Mouse (Mus musculus): ENCODE data around the gene Adgrg1. TPM values are rescaled to one million over a fixed set of nuclear protein-coding genes. Genes with fewer than 3 reads are reported as not detected.

Adgrg1 gene
- polyA plus RNA-seq, 1 experiment from 2014 or later = 16.3 TPM

DNA sequence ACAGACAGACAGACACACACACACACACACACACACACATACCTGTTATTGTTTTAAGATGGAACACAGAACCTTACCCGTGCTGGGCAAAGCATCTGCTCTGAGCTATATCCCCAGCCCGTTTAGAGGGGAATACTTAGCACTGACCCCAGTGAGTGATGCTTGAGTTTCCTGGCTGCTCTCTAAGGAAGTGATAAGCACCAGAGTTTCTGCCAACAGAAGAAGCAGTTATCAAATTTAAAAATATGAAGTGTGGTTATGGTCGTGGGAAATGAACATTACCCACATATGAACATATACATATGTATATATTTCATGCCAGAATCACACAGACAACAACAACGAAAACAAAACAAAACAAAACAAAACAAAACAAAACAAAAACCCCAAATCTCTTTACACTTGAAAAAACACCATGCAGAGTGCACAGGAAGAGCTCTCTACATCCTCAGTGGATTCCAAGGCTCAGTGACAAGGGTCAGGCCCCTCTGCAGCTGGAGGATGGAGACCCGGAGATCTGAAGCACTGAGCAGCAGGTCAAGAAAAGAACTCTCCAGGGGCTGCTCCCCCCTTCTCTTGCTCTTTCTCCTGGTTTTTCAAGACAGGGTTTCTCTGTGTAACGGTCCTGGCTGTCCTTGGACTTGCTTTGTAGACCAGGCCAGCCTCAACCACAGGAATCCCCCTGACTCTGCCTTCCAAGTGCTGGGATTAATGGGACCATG is 85.4 kb downstream of the Adgrg1 start:
- H3K27ac ChIP-seq (replicated peaks; ENCODE audit: low read depth, low read length) = no peak overlapping the region
- no peak for ATAC-seq (ENCODE audit: low read depth)

More for the DNA sequence above, 85.4 kb downstream of the Adgrg1 start:
- Histone ChIP-seq H3K4me1 (ENCODE audit: control insufficient read depth, insufficient read depth, low read length) (no peaks in the 10 kb centered on the region), H3K9ac (ENCODE audit: low read depth, low read length) (no peak overlapping the region), H3K4me2 (ENCODE audit: low read depth, low read length) (no peak overlapping the region), H3K9me3 (ENCODE audit: control insufficient read depth, low read length) (no peaks in the 10 kb centered on the region), H3K4me3 (ENCODE audit: low read depth, low read length) (no peak overlapping the region), H3K27me3 (replicated peaks; ENCODE audit: control insufficient read depth, insufficient read depth, low read length) (no peaks in the 10 kb centered on the region), H3K36me3 (ENCODE audit: control insufficient read depth, insufficient read depth, low read length) (no peaks in the 10 kb centered on the region)
- WGBS = 67% methylated on average over 6 of the region's 6 CpGs
- DNase-seq (ENCODE audit: low spot score) = no peak

Other genes starting within 250 kb of the Adgrg1 start
- gene Ccl22, start 229.2 kb upstream of the Adgrg1 start, polyA plus RNA-seq (2014; fragmentation: Nextera tagmentation; extraction: Ambion mirVana) = not detected in 2 replicates
- gene Cx3cl1, start 202.7 kb upstream of the Adgrg1 start, polyA plus RNA-seq (2014; fragmentation: Nextera tagmentation; extraction: Ambion mirVana) = 7.9 and 8.3 TPM in 2 replicates
- gene Ccl17, start 164.3 kb upstream of the Adgrg1 start, polyA plus RNA-seq (2014; fragmentation: Nextera tagmentation; extraction: Ambion mirVana) = 0.60 and 0.63 TPM in 2 replicates
- gene Coq9, start 136.4 kb upstream of the Adgrg1 start, polyA plus RNA-seq (2014; fragmentation: Nextera tagmentation; extraction: Ambion mirVana) = 73.8 and 77.9 TPM in 2 replicates
- gene Ciapin1, start 136.4 kb upstream of the Adgrg1 start, polyA plus RNA-seq (2014; fragmentation: Nextera tagmentation; extraction: Ambion mirVana) = 72.2 and 79.5 TPM in 2 replicates
- 121 and 129 TPM in 2 replicates for gene Polr2c, start 117.3 kb upstream of the Adgrg1 start, polyA plus RNA-seq (2014; fragmentation: Nextera tagmentation; extraction: Ambion mirVana)
- gene Dok4, start 98.4 kb upstream of the Adgrg1 start, polyA plus RNA-seq (2014; fragmentation: Nextera tagmentation; extraction: Ambion mirVana) = 30.6 and 31.6 TPM in 2 replicates
- gene Ccdc102a, start 56.7 kb upstream of the Adgrg1 start, polyA plus RNA-seq (2014; fragmentation: Nextera tagmentation; extraction: Ambion mirVana) = 38.5 and 49.5 TPM in 2 replicates
- 0.21 TPM in 2 replicates for gene Adgrg5, start 51.1 kb upstream of the Adgrg1 start, polyA plus RNA-seq (2014; fragmentation: Nextera tagmentation; extraction: Ambion mirVana)
- gene Adgrg3, start 42.9 kb downstream of the Adgrg1 start, polyA plus RNA-seq (2014; fragmentation: Nextera tagmentation; extraction: Ambion mirVana) = 3.3 and 3.6 TPM in 2 replicates
- gene Drc7, start 80.4 kb downstream of the Adgrg1 start, polyA plus RNA-seq (2014; fragmentation: Nextera tagmentation; extraction: Ambion mirVana) = 0.47 and 0.60 TPM in 2 replicates
- gene Katnb1, start 106.4 kb downstream of the Adgrg1 start, polyA plus RNA-seq (2014; fragmentation: Nextera tagmentation; extraction: Ambion mirVana) = 18.6 and 20.8 TPM in 2 replicates
- gene Kifc3, start 228.1 kb downstream of the Adgrg1 start, polyA plus RNA-seq (2014; fragmentation: Nextera tagmentation; extraction: Ambion mirVana) = 13.4 and 13.6 TPM in 2 replicates

Data from embryonic facial prominence, embryonic 14.5 days (tissue).